Mouse (Mus musculus) gonadal fat pad, adult 2 months (tissue): ENCODE results near the gene Gm37240. TPM values are rescaled to one million over a fixed set of nuclear protein-coding genes. Genes with fewer than 3 reads are reported as not detected.

Experiments used
- DNase-seq: peaks from one replicate; pipeline ENCODE4 v3.0.0-alpha.2; 2012; ENCODE audit warnings: low read depth
- polyA plus RNA-seq: library from polyadenylated mRNA; depleted of rRNA; stranded (reverse); fragments of >200 nt; gene quantifications from 2 replicates; pipeline ENCODE4 v1.2.3, GENCODE M21; 2012

Gene Gm37240
- polyA plus RNA-seq, 1 experiment: 6.2 TPM

DNA sequence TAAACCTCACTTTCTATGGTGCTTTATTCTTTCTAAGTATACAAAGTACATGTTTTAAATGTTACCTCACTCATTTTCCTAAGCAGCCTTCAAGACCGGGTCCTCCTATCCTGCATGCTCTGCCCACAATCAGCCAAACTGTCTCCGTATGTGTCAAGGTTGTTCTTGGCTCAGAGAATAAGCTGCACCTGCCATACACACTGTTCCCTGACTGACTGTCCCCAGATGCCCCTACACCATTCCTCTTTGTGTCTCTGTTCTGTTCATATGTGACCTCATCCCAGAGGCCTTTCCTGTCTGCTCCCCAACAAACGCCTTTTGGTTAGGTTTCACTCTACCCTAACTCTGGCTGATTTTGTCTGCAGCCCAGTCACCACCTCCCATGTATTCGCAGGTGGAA, 60.0 kb downstream of the Gm37240 start:
- DNase-seq: no peak

DNA sequence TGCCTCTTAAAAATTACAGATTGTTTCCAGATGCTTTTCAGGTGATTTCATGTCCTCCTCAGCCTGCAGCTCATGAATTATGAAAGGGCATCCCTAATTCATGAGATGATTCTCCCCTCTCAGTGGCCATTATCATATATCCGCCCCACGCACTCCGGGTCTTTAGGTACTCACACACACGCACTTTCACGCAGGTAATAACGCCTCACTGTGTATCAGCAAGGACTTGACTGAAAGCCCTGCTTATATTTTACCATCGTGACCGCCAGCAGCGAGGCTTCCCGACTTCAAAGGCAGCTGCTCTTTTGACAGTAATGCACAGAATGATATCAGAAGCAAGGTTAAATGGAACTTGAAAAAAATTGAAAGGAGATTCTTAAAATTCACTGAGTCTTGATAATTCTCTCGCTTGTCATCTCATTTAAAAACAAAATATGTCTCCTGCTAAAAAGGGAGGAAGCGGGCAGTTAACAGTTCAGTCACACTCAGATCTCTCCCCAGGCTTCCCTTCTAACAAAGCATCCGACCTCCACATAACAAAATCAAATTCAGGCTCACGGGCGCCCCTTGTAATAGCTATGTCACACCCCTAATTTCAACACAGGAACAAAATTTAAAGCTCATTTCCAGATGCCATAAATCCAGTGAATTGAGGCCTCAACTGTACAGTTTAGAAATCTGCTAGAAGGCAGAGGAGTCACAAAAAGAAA, 66.3 kb downstream of the Gm37240 start:
- no peak for DNase-seq

DNA sequence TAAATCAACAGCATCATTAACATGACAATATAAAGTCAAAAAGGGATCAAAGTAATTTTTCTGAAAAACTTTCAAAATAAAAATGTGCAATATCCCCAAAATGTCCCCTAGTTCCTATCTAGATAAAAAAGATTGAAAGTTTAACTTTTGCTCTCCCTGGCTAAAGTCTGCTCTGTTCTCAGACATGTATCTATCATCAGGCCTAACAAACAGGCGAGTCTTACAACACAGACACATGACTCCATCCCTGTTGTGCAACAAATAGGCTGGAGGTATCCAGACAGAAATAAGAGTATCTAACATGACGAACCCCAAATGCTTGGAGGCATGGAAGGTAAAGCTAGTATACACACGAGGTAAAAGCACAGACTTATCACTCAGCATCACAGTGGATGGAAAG, 68.0 kb downstream of the Gm37240 start:
- no peak for DNase-seq

DNA sequence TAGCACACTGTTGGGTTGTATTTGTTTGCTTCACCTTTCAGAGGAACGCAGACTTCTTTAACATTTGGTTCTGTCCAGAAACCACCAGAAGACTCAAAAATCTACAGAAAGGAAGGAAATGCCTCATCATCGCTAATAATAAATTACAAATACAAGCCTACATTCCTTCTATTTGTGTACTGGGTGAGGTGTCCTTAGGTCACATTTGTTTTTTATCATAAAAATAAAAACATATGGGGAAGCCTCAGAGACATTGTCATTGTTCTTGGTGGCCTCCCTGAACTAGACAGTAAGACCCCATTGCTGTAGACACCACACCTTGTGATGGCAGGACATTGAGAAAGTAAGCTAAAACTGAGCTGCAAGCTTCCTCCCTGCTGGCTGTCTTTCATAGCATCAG, 70.1 kb downstream of the Gm37240 start, which contains the start of gene Fam160a1:
Gene Fam160a1 (minus strand): TSS at position 101 of the 400 bp plus-strand sequence.
- DNase-seq: no peak

DNA sequence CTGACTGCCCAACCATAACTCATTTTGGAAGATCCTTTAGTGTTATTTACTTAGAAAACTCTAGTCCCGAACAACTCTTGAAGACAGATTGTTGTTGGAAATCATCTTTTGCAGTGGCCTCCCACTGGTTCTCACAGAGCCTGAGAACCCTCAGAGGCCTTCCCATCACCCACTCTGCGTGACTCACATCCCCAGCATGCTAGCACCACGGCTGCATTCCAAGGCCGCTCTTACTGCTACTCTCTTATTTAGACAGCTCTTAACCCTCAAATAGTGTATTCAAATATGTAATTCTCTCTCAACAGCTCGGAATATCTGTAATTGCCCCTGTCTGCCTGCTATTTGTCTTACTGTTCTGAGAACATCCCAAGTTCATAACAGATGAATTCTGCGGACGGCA, 73.1 kb downstream of the Gm37240 start:
- DNase-seq: no peak

DNA sequence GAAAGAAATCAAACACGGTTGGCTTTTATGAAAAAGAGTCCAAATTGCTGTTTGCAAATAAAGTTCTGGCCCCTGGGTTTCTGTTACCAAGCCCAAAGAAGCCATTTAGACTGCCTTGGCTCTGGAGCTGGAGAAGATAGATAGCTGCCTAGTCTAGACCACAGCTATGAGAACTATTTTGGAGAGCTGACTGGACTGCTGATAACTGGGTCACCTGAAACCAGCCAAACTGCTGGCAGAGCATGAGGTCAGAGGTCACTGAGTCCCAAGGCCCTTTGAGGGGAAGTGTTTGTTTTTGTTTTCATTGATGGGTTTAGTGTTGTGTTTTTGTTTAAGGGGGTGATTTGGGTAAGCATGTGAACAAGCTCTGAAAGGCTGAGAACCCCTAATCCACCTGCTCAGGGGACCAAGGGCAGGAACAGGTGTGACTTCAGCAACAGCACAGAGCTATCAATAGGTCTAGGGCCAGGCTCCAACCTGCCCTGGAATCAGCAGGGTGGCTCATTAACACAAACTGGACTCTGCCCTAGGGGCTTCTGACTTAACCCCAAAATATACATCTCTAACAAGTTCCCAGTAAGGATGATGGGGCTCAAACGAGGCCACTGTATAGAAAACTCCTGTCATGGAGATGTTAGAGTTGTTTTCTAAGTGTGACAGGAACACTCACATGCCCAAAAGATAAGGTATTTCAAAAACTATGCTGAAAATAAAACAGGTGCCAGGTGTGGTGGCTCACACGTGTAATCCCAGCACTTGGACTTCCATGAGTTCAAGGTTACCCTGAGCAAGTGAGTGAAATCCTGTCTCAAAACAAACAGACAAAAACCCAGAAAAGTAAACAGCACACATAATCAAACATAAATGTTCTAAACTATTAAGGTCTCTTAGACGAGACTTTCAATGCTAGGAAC, 74.0 kb downstream of the Gm37240 start:
- no peak for DNase-seq

DNA sequence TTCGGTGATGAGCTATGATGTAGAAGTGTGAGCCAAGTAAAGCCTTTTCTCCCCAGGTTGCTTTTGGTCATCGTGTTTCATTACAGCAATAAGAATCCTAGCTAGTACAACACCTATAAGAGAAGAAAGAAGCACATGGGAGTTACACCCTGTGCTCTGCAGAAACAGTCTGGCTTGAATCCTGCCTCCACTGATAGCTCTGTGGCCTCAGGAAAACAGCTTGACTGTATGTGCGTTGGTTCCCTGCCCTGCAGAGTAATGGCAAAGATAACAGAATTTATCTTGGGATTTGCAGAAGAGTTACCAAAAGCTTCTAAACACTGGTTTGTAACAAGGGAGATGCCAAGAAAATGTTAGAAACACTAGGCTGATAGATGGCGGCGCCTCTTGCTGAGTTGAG, 75.3 kb downstream of the Gm37240 start:
- DNase-seq: no peak

DNA sequence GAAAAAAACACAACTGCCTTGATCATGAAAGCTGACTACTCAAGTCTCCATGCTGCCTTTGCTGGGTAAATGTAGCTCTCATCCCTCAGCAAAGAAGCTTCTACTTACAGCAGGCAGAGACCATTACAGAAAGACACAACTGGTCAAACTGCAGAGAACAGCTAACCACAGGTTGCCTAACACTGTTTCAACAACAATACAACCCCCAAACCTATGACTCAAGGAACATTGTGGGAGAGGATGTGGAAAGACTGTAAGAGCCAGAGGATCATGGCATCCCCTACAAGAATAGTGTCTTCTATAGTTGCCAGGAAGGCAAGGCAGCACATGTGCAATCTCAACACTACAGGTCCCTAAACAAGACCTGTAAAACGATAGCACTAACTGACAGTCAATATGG, 94.2 kb downstream of the Gm37240 start:
- DNase-seq: peak; percentile 65

DNA sequence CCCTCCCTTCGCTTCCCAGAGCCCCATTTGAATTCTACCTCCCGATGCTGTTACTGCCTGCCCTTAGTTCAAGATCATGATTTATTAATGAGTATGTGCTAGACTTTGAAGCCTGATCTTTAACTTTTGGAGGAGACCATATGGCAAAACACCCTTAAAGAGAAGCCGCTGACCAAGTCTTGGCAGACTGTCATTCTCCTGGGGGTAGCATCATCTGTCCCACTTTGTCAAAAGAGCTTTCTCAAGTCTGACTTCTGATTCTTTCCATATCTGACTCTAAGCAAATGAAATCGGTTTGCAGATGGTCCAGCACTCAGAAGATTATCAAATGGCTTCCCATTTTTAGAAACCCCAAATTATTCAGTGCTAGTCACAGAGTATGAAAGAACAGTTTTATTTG, 97.6 kb downstream of the Gm37240 start:
- no peak for DNase-seq

DNA sequence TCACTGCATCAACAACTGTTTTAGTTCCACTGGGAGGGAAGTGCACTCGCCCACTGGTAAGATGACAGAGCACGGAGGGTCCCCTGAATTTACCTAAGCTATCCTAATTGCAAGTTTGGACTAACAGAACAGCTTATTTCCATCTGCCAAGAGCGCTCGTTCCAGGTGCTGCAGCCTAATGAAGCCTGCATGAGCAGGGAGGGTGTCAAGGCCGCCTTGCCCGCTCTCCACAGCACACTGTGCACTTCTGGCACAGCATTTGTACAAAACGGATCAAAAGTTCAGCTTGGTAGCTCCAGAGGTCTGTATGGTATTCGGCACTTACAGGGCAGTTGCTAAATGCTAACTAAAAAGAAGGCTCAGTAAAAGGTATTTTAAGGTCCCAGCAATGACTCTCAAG, 100.8 kb downstream of the Gm37240 start:
- no peak for DNase-seq

DNA sequence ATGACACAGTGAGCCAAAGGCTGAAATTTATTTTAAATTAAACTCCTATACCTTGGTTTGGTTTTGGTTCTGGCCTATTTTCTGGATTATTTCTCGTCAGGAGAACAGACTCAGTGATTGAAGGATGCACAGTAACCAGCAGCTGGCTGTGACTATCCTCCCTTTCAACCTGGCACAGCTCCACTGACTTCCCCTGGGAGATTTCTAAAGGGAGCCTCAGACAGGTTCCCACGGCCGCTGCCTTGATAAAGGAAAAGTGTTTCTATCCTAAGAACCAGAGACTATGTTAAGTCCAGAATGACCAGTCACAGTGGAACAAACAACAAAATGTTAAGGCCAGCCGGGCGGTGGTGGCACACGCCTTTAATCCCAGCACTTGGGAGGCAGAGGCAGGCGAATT, 106.4 kb downstream of the Gm37240 start:
- DNase-seq: no peak

DNA sequence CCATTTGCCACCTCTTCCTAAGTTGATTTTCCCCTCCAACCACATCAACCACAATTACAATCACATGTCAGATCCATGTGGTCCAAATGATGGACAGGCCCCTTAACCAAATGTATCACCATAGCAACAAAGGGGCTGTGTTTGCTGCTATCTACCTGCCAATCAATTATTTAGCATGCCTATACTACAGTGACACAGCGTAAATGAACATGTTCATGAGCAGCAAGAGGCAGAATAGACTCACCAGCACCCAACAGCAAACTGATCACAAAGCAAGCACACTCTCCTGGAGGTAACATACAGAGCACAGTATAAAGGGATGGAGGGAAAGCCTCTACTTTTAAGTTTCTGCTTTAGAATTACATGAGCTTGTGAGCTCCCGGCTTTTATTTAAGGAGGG, 107.0 kb downstream of the Gm37240 start:
- no peak for DNase-seq

DNA sequence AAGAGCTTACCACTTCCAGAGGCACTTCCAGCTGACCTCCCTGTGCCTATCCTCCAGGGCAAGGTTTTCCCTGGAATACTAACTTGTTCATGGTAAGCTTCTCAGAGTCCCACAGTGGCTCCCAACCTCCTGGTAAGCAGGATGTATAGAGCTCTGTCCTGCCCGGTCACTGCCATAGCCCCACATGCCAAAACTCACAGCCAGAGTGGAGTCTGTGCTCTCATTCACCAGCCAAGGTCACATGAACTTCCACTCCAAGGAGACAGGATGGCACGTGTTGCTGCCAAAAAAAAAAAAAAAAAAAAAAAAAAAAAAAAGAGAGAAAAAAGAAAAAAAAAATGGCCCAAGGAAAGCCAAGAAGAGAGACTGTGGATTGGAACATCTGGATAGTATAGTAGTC, 109.5 kb downstream of the Gm37240 start:
- no peak for DNase-seq

DNA sequence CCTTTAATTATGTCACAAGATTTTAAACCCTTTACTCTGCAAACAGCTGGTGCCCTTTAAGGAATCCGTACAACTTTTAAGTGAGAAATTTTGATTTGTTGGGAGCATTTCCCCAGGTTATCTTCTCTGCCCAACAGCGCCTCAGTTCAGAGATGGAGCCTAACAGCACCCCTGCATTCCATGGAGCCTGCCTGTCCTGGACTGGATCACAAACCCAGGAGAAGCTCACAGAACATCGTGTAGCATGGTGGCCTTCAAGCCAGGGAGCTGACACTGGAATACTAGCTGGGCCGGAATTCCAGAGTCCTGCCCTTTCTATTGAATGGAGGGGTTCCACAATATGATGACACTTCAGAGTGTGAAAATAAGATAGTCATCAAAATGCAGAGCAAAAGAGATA, 110.0 kb downstream of the Gm37240 start:
- DNase-seq: no peak

DNA sequence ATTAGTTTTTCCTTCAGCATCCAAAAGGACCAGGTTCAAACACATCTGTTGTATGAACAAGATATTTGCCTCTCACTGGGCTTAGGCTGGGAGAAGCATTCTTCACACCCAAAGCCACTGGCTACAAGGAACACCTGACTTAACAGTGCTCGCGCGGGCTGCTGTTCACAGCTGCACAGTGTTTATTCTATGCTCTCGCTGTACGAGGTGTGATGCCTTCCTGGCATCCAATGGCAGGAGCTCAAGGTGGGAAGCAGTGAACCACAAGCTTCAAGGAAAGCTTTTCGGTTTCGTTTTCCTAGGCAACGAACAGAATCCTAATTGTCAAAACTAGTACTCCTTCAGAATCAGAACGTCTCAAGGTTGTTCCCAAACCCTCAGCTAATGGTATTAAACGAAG, 110.6 kb downstream of the Gm37240 start:
- no peak for DNase-seq

DNA sequence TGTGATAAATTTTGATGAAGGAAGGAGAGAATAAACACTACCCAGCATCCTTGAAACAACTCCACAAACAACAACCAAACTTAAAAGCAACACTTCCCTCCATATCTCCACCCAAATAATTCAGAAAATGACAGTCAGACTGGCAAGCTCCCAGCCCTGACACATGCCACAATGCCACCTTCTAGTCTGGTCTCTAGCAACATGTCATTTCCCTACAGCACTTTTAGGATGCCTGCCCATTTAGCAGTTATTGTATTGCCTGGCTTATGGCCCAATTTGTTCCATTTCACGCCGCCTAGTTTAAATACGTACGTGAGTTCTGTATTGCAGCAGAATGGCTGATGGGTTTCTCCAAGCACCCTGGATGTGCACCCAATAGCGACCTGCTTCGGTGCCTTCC, 111.2 kb downstream of the Gm37240 start:
- no peak for DNase-seq

DNA sequence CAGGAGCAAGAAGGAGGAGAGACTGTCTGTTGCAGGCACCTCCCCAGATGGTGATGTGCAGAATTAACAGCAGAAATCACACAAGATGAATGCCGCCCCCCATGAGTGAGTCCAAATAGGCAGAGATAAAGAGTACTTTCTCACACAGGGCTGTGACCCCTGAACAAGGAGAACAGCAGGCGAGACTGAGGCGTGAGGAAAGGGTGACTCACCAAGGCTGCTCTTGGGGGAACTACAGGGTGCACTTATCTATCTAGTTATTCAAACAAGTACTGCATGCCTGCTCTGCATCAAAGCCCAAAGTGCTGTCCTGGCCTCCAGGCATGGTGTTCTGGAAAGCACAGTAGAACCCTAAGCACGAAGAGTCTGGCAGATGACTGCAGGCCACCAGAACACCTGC, 113.4 kb downstream of the Gm37240 start:
- no peak for DNase-seq

DNA sequence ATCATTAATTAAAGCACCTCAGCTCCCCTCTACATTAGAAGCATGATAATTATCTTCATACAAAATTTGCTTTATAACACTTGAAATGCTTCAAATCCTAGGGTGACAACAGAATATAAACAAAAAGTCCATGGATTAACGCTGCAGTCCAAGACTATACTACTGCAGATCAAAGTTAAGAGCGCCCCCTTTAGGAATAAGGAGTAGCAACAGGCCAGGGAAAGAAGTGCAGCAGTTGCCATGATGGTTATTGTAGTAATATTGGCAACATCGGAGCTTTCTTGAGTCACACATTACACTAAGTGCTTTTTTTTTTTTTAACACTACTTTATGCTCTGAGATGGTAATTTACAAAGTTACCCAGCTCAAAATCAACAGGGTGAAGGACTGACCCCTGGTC, 113.9 kb downstream of the Gm37240 start:
- no peak for DNase-seq

DNA sequence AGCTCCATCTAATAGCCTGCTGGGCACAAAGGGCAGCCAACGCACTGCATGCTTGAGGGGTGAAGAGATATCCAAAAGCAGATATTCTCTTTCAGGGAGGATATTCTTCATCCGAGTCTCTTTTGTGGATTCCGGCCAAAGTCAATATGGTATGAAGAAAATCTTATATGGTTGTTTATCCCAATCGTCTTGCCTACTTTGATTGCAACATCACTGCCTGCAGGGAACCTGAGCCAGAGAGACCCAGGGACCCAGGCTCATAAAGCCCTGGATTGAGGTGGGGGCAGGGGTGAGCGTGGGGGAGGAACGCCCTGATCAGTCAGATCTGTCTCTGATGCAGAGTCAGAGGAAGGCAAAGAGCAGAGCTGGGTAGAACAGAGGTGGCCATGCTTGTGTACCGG, 122.4 kb downstream of the Gm37240 start:
- DNase-seq: peak; percentile 86

DNA sequence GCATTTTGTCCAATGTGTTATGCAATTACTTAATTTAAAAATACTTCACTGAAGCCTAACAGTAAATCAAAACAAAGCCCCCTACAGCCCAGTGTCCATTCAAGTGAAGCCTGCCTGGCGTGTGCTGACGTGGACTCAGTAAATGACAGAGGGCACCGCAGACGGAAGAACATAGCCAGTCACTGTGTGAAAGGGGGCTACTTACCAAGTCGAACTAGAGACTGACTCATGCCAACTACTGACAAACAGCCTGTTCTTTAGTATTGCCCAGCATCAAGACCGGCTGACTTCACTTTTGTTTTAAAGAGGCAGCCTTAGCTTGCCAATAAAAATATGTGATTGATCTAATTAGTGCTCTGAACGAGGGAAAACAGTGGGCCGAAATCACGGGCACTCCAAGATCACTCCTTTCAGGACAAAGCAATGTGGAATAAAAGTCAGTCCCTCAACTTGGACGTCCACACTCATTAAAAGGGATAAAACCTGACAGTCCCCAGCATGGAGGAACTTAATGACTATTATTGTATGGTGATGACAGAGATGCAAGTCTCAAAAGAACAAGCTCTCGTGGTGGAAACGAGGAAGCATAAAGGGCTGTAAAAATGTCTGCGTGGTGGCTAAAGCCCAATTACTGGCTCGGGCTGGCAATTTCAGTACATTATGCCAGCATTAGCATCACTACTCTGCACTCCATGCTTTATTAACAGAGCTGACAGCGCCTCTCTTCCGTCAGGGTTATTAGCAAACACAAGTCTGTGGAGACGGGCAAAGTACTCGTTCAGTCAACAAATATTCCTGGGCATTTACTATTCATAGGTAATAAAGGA, 123.1 kb downstream of the Gm37240 start:
- DNase-seq: peak; percentile 36

DNA sequence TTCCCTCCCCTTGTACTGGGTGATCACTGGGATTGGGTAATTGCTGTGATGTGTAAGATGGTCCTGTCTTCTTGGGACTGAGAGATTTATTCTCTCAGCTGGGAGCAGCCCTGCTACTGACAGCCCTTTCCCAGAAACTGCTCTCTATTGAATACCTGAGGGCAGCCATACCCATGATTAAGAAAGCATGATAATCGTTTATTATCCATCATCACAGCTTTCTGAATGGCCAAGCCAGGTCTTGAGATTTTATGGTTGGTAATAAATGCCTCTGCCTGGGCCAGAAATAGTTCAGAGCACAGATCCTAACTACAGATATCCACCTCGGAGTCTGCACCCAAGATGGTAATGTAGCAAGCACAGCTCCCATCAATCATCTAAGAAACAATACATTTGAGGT, 129.4 kb downstream of the Gm37240 start:
- peak; percentile 98 for DNase-seq

DNA sequence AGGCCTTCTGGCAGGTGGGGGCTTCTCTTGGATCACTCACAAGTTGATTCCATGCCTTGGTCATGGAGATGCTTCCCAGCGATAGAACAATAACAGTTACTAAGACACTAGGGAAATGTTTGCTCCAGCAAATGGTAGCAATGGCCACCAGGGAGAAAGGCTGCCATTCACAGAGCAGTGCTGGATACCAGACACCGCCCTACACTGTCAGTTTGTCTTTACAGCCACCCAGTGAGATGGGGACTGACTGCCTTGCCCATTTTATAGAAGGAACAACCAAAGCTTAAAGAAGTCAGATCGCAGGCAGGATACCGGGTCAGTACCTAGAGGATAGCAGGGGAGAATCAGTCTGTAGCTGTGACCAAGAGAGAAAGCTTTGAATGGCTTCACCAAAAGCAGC, 129.9 kb downstream of the Gm37240 start:
- DNase-seq: no peak
